Mouse (Mus musculus) forebrain, embryonic 14.5 days (tissue): ENCODE measurements at regions not wholly inside any gene's neighbourhood (a gene's known extent, or its start where the extent isn't known, plus 50 kb on each side); places are given as distances from the start of the nearest gene placed in this dataset.
"Not testable (repeated sequence)": the region's sequence is repeated elsewhere in the genome, so short reads cannot be mapped to it uniquely, and the experiment has no call there.

Experiments
- ATAC-seq: fragments of 200-750 bp; cut with Nextera tagmentation; 2 replicates; pipeline ENCODE4 v1.8.0; 2017; ENCODE audit warnings: mild to moderate bottlenecking, moderate library complexity
- DNase-seq: peaks from one replicate; pipeline ENCODE4 v3.0.0-alpha.2; 2015; ENCODE audit warnings: low spot score
- H3K27ac ChIP-seq: fragments of 300-500 bp; sonication (generic); 2 replicates; pipeline ENCODE4 v1.5.1; 2014; ENCODE audit warnings: low read depth, mild to moderate bottlenecking, control low read depth, low read length, moderate library complexity
- H3K27me3 ChIP-seq: fragments of 300-500 bp; sonication (generic); replicated peaks from 2 replicates; pipeline ENCODE4 v1.6.1; 2014; ENCODE audit warnings: low read length, control low read depth, mixed read lengths; ENCODE audit not compliant: control insufficient read depth, insufficient read depth
- H3K36me3 ChIP-seq: fragments of 300-500 bp; sonication (generic); 2 replicates; pipeline ENCODE4 v1.6.1; 2014; ENCODE audit warnings: low read length, control low read depth; ENCODE audit not compliant: control insufficient read depth, insufficient read depth
- H3K4me1 ChIP-seq: fragments of 300-500 bp; sonication (generic); 2 replicates; pipeline ENCODE4 v1.6.1; 2014; ENCODE audit warnings: antibody characterized with exemption, low read length, control low read depth; ENCODE audit not compliant: control insufficient read depth, insufficient read depth
- H3K4me2 ChIP-seq: fragments of 300-500 bp; sonication (generic); 2 replicates; pipeline ENCODE4 v1.6.1; 2014; ENCODE audit warnings: mild to moderate bottlenecking, control low read depth, low read length
- H3K4me3 ChIP-seq: fragments of 300-500 bp; sonication (generic); 2 replicates; pipeline ENCODE4 v1.5.1; 2014; ENCODE audit warnings: low read depth, low read length, control low read depth
- H3K9ac ChIP-seq: fragments of 300-500 bp; sonication (generic); 2 replicates; pipeline ENCODE4 v1.6.1; 2014; ENCODE audit warnings: mild to moderate bottlenecking, low read length, control low read depth, moderate library complexity
- H3K9me3 ChIP-seq: fragments of 300-500 bp; sonication (generic); replicated peaks from 2 replicates; pipeline ENCODE4 v1.6.1; 2016; ENCODE audit warnings: low read length, control low read depth, mixed read lengths; ENCODE audit not compliant: control insufficient read depth
- WGBS: fragments of 180-500 bp; shearing (Covaris S2); extraction: QIAGEN DNeasy Blood & Tissue Kit; methylation state at CpG from one replicate; pipeline ENCODE4 v1.1.7; 2014; 5-methylcytosine and 5-hydroxymethylcytosine counted together

DNA sequence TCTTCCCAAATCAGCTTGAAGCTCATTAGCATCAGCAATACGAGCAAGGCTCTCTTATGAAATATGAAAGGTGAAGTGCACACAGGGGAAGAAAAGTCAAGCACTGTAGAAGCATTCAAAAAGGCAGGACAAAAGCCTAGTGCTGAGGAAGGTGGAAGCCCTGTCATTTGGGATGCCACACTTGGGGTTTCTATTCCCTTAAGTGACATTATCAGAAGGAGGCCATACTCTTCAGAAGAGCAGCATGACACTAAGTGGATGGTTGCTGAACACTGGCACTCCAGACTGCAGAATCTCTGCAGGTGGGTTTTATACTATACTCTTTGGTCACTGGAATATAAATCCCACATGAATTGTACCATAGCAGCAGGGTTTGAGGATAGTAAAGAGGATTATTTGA is 120.4 kb upstream of the Pcsk1 start:
- Histone ChIP-seq H3K27ac (no peak overlapping the region), H3K9me3 (no peaks in the 10 kb centered on the region), H3K36me3 (no peaks in the 10 kb centered on the region), H3K4me3 (no peak overlapping the region), H3K4me1 (no peaks in the 10 kb centered on the region), H3K4me2 (no peak overlapping the region), H3K9ac (no peak overlapping the region), H3K27me3 (no peaks in the 10 kb centered on the region)
- 59% methylated on average over 1 of the region's 1 CpGs for WGBS
- ATAC-seq (no peak), DNase-seq (peak; percentile 24)

DNA sequence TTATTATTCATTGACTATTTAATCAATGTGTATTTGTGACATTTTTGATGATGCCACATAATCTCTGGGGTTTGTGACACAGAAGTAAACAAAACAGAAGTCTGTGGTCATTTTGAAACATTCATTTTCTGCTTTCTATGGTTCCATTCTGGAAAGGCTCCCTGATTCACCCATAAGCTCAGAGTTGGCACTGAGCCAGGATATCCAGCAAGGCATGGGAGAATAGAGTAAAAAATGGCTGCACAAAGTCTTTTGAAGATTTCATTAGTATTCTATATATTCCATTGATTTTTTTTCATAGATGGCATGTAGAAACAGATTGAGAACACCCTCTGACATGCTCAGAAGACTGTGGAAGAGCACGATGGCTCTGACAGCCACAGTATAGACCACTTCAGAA is 133.8 kb upstream of the Pcsk1 start:
- no peaks in the 10 kb centered on the region for H3K4me1 ChIP-seq
- no peaks in the 10 kb centered on the region for H3K36me3 ChIP-seq
- no peak overlapping the region for H3K4me2 ChIP-seq
- WGBS: 67% methylated on average over 1 of the region's 1 CpGs
- no peaks in the 10 kb centered on the region for H3K9me3 ChIP-seq
- no peak overlapping the region for H3K4me3 ChIP-seq
- no peak overlapping the region for H3K27ac ChIP-seq
- no peak overlapping the region for H3K9ac ChIP-seq
- DNase-seq (peak; percentile 38), ATAC-seq (0 out of 2 replicates have a peak, but pooled peaks have one; percentile 32)
- H3K27me3 ChIP-seq: no peaks in the 10 kb centered on the region

- not testable (repeated sequence) for H3K4me1 ChIP-seq, H3K4me2 ChIP-seq, H3K36me3 ChIP-seq, H3K4me3 ChIP-seq, H3K9me3 ChIP-seq, H3K27ac ChIP-seq, H3K27me3 ChIP-seq, ATAC-seq, DNase-seq, H3K9ac ChIP-seq
- WGBS: 33% methylated on average over 2 of the region's 2 CpGs
Observed at GRCm38 (mm10) chr13:74913655-74914054, 105.0 kb upstream of the Cast start.

- Histone ChIP-seq H3K36me3 (no peaks in the 10 kb centered on the region), H3K4me1 (no peaks in the 10 kb centered on the region), H3K27ac (no peak overlapping the region), H3K4me3 (no peak overlapping the region), H3K27me3 (no peaks in the 10 kb centered on the region), H3K9ac (no peak overlapping the region), H3K4me2 (no peak overlapping the region), H3K9me3 (no peaks in the 10 kb centered on the region)
- peak; percentile 65 for DNase-seq
- 73% methylated on average over 1 of the region's 1 CpGs for WGBS
- ATAC-seq: peak; percentile 68; the same call in 1 of the 2 replicates
Observed at GRCm38 (mm10) chr13:74903213-74904055, 94.8 kb upstream of the Cast start.

DNA sequence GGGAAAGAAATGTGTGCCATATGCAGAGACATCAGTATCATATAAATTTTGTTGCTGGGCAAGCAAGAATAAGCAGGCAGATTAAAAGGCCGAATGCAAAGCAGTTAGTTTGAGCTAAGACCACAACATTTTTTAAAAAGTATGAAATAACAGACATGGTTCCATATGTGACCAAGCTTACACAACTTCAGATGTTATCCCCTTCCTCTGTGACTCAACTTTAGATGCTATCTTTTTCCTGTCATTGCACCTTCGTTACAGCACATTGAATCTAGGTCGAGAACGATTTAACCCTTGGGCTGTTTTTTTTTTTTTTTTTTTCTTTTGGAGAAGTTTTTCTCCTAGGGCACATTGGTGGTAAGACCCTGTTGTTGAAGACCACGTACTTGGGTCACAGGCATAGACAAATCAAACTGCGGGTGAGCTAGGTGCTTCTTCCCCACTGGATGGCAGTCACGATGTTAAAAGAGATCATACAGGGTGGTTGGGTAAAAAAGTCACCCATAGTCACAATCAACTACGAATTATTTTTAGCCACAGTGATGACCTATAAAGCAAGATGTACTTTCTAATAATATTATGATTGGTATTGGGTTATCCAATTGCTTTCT is 81.4 kb upstream of the Cast start:
- H3K9me3 ChIP-seq: no peaks in the 10 kb centered on the region
- H3K27ac ChIP-seq: no peak overlapping the region
- no peaks in the 10 kb centered on the region for H3K27me3 ChIP-seq
- WGBS: 90% methylated on average over 8 of the region's 8 CpGs
- H3K36me3 ChIP-seq: no peaks in the 10 kb centered on the region
- ATAC-seq (no peak), DNase-seq (no peak)
- no peaks in the 10 kb centered on the region for H3K4me1 ChIP-seq
- H3K9ac ChIP-seq: no peak overlapping the region
- H3K4me2 ChIP-seq: no peak overlapping the region
- H3K4me3 ChIP-seq: no peak overlapping the region

DNA sequence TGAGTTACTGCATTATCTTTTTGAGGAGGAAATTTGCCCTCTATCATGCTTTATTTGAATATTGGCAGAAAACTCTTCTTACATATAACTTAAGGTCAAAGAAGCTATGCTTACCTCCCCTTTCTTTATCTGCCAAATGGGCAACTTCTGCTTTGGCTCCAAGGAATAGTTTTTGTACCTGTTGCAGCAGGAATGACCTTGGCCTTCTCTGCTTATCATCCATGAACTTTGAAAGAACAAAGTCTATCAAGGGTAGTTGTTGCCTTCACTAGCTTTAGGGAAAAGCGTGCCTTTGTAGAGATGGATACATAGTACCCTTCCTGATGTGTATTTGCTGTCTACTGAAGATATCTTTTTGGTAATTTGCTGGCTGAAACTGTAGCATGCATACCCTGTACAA is 59.1 kb upstream of the Cast start:
- Histone ChIP-seq H3K27ac (no peak overlapping the region), H3K36me3 (no peaks in the 10 kb centered on the region), H3K4me3 (no peak overlapping the region), H3K9ac (no peak overlapping the region), H3K4me2 (no peak overlapping the region), H3K9me3 (no peaks in the 10 kb centered on the region), H3K4me1 (no peaks in the 10 kb centered on the region), H3K27me3 (no peaks in the 10 kb centered on the region)
- DNase-seq (no peak), ATAC-seq (no peak)
- WGBS: 86% methylated on average over 1 of the region's 1 CpGs

DNA sequence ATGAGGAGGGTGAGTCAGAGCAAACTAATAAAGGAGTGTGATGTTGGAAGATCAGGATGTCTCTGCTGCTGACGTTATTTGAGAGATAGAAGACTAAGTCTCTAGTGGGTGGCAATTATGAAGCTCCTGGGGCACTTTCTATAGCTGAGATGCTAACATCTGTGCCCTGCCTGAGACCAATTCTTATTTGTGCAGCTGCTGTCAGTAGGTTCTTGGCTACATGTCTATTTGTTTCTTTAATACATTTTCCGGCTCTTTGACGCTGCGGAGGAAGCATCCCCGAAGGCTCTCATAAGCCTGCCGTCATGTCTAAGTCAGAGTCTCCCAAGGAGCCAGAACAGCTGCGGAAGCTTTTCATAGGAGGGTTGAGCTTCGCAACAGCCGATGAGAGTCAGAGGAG is 55.4 kb upstream of the Cast start:
- Histone ChIP-seq H3K4me1 (no peaks in the 10 kb centered on the region), H3K4me2 (no peak overlapping the region), H3K9ac (no peak overlapping the region), H3K4me3 (no peak overlapping the region), H3K9me3 (no peaks in the 10 kb centered on the region), H3K36me3 (no peaks in the 10 kb centered on the region), H3K27ac (no peak overlapping the region), H3K27me3 (no peaks in the 10 kb centered on the region)
- 87% methylated on average over 9 of the region's 9 CpGs for WGBS
- DNase-seq (no peak), ATAC-seq (no peak)

- no peak overlapping the region for H3K9ac ChIP-seq
- no peak overlapping the region for H3K4me3 ChIP-seq
- no peaks in the 10 kb centered on the region for H3K36me3 ChIP-seq
- H3K27ac ChIP-seq: no peak overlapping the region
- H3K9me3 ChIP-seq: no peaks in the 10 kb centered on the region
- H3K4me1 ChIP-seq: no peaks in the 10 kb centered on the region
- 9% methylated on average over 1 of the region's 1 CpGs for WGBS
- peak; percentile 44 for DNase-seq
- H3K4me2 ChIP-seq: no peak overlapping the region
- ATAC-seq: no peak
- H3K27me3 ChIP-seq: no peaks in the 10 kb centered on the region
Observed at GRCm38 (mm10) chr13:74861373-74861970, 52.9 kb upstream of the Cast start.
